8 mouse cellular contexts compared by ENCODE assay signal in genomic region chr7:122015734-122016133, GRCm38 (mm10). TPM values are rescaled to one million over a fixed set of nuclear protein-coding genes. Genes with fewer than 3 reads are reported as not detected.
DNase-seq lines count a peak whose midpoint lies in the region; ATAC-seq and TF ChIP-seq lines count a peak whose summit lies in the region.

No protein-coding gene starts in this region.

- TF ChIP-seq CTCF in left cerebral cortex, adult 2 months (IDR thresholded peaks at IDR 0.05): no peak

- ATAC-seq in midbrain, embryonic 11.5 days (ENCODE audit: low FRiP score): peak; percentile 16; the same call in 1 of the 2 replicates
- no peak for ATAC-seq in midbrain, embryonic 15.5 days (replicated peaks)
- no peak for ATAC-seq in heart, embryonic 11.5 days (replicated peaks; ENCODE audit: insufficient number of reproducible peaks, low FRiP score, low TSS enrichment)
- no peak for ATAC-seq in midbrain, embryonic 12.5 days (ENCODE audit: low FRiP score, low read depth)

- H3K4me1 ChIP-seq in midbrain, embryonic 11.5 days (ENCODE audit: control insufficient read depth, insufficient read depth, low read length): peaks cover 21% of the 10 kb centered on the region
- peaks cover 48% of the 10 kb centered on the region for H3K4me1 ChIP-seq in midbrain, embryonic 15.5 days
- peaks cover 39% of the 10 kb centered on the region for H3K4me1 ChIP-seq in heart, embryonic 11.5 days (ENCODE audit: control insufficient read depth, insufficient read depth, low read length)
- H3K4me1 ChIP-seq in midbrain, embryonic 12.5 days: peaks cover 45% of the 10 kb centered on the region

- no peaks in the 10 kb centered on the region for H3K9me3 ChIP-seq in midbrain, embryonic 11.5 days (ENCODE audit: control insufficient read depth, low read length)
- H3K9me3 ChIP-seq in midbrain, embryonic 15.5 days: no peaks in the 10 kb centered on the region
- H3K9me3 ChIP-seq in heart, embryonic 11.5 days (replicated peaks; ENCODE audit: control insufficient read depth, low read length): no peaks in the 10 kb centered on the region
- no peaks in the 10 kb centered on the region for H3K9me3 ChIP-seq in midbrain, embryonic 12.5 days

- no peak overlapping the region; the same call in 1 of the 2 replicates for H3K9ac ChIP-seq in midbrain, embryonic 11.5 days (ENCODE audit: low read length)
- no peak overlapping the region for H3K9ac ChIP-seq in midbrain, embryonic 15.5 days
- H3K9ac ChIP-seq in heart, embryonic 11.5 days (ENCODE audit: low read depth, low read length): peak overlapping the region; percentile 29; the same call in 1 of the 2 replicates
- peak overlapping the region; percentile 37; the same call in 1 of the 2 replicates for H3K9ac ChIP-seq in midbrain, embryonic 12.5 days (replicated peaks)

- peak overlapping the region; percentile 57 for H3K27ac ChIP-seq in midbrain, embryonic 11.5 days (ENCODE audit: low read depth, low read length)
- no peak overlapping the region for H3K27ac ChIP-seq in midbrain, embryonic 15.5 days
- peak overlapping the region; percentile 70 for H3K27ac ChIP-seq in heart, embryonic 11.5 days (ENCODE audit: low read depth, low read length)
- peak overlapping the region; percentile 58 for H3K27ac ChIP-seq in midbrain, embryonic 12.5 days (replicated peaks)
- no peak overlapping the region for H3K27ac ChIP-seq in left cerebral cortex, adult 2 months

- WGBS in midbrain, embryonic 11.5 days: 65% methylated on average over 10 of the region's 10 CpGs
- 70% methylated on average over 10 of the region's 10 CpGs for WGBS in midbrain, embryonic 15.5 days
- WGBS in heart, embryonic 11.5 days (ENCODE audit: insufficient replicate concordance): 45% methylated on average over 10 of the region's 10 CpGs
- 63% methylated on average over 10 of the region's 10 CpGs for WGBS in midbrain, embryonic 12.5 days

- intact Hi-C loops in left cerebral cortex, postnatal 25 days (cut with DNase I): no loop called here
- intact Hi-C loops in left cerebral cortex, adult 2 months (cut with DNase I): no loop called here

- H3K4me2 ChIP-seq in midbrain, embryonic 11.5 days: no peak overlapping the region
- H3K4me2 ChIP-seq in midbrain, embryonic 15.5 days: no peak overlapping the region
- H3K4me2 ChIP-seq in heart, embryonic 11.5 days: peak overlapping the region; percentile 53
- H3K4me2 ChIP-seq in midbrain, embryonic 12.5 days (replicated peaks): peak overlapping the region; percentile 23

- no peak overlapping the region for H3K4me3 ChIP-seq in midbrain, embryonic 11.5 days (ENCODE audit: low read depth, low read length)
- H3K4me3 ChIP-seq in midbrain, embryonic 15.5 days: no peak overlapping the region
- H3K4me3 ChIP-seq in heart, embryonic 11.5 days (ENCODE audit: low read depth, low read length): no peak overlapping the region
- no peak overlapping the region for H3K4me3 ChIP-seq in midbrain, embryonic 12.5 days
- no peak overlapping the region for H3K4me3 ChIP-seq in left cerebral cortex, adult 2 months

- peaks cover 3% of the 10 kb centered on the region; the same call in 1 of the 2 replicates for H3K36me3 ChIP-seq in midbrain, embryonic 11.5 days (ENCODE audit: control insufficient read depth, insufficient read depth, low read length)
- peaks cover 16% of the 10 kb centered on the region for H3K36me3 ChIP-seq in midbrain, embryonic 15.5 days (replicated peaks)
- peaks cover 9% of the 10 kb centered on the region for H3K36me3 ChIP-seq in heart, embryonic 11.5 days (ENCODE audit: control insufficient read depth, insufficient read depth, low read length)
- H3K36me3 ChIP-seq in midbrain, embryonic 12.5 days: peaks cover 15% of the 10 kb centered on the region

- no peaks in the 10 kb centered on the region for H3K27me3 ChIP-seq in midbrain, embryonic 11.5 days (ENCODE audit: control insufficient read depth, insufficient read depth, low read length)
- H3K27me3 ChIP-seq in midbrain, embryonic 15.5 days (replicated peaks): no peaks in the 10 kb centered on the region
- H3K27me3 ChIP-seq in heart, embryonic 11.5 days (ENCODE audit: control insufficient read depth, insufficient read depth, low read length): no peaks in the 10 kb centered on the region
- H3K27me3 ChIP-seq in midbrain, embryonic 12.5 days: no peaks in the 10 kb centered on the region

- no peak for DNase-seq in midbrain, embryonic 11.5 days (ENCODE audit: low spot score, missing footprints)
- peak; percentile 81 for DNase-seq in kidney, adult 9 months
- DNase-seq in left cerebral cortex, adult 8-10 months (ENCODE audit: low spot score in 2 of 2): no peak
- DNase-seq in left cerebral cortex, postnatal 25 days (ENCODE audit: low spot score in 2 of 2): no peak
- no peak for DNase-seq in left cerebral cortex, adult 2 months (ENCODE audit: extremely low spot score in 1 of 2, low spot score in 2 of 2)

RNA-seq across cellular contexts. Expression of gene Gga2, which starts 5.3 kb away (rescaled TPM):
- polyA plus RNA-seq in midbrain, embryonic 11.5 days (2014; fragmentation: Nextera tagmentation; extraction: Ambion mirVana): 54.1 and 55.7 TPM in 2 replicates
- polyA plus RNA-seq in midbrain, embryonic 15.5 days (2015; fragmentation: Nextera tagmentation; extraction: Ambion mirVana): 59.0 and 63.7 TPM in 2 replicates
- 40.6 and 68.0 TPM in 2 replicates for polyA plus RNA-seq in heart, embryonic 11.5 days (2014; fragmentation: Nextera tagmentation; extraction: Ambion mirVana)
- polyA plus RNA-seq in midbrain, embryonic 12.5 days (2016; fragmentation: Nextera tagmentation; extraction: Ambion mirVana): 74.8 and 76.5 TPM in 2 replicates
- 10 to 100 TPM; 30.4 to 37.7 (median 35.3) TPM for total RNA-seq in left cerebral cortex, adult 8-10 months (2022)
- 10 to 100 TPM; 27.7 to 33.5 TPM for total RNA-seq in left cerebral cortex, postnatal 25 days (2021)
- total RNA-seq in left cerebral cortex, adult 2 months (2021): 10 to 100 TPM; 31.2 to 34.6 TPM

RNA-seq across cellular contexts. Expression of gene Cog7, which starts 34.2 kb away (rescaled TPM):
- 14.5 and 19.1 TPM in 2 replicates for polyA plus RNA-seq in midbrain, embryonic 11.5 days (2014; fragmentation: Nextera tagmentation; extraction: Ambion mirVana)
- 27.1 and 27.5 TPM in 2 replicates for polyA plus RNA-seq in midbrain, embryonic 15.5 days (2015; fragmentation: Nextera tagmentation; extraction: Ambion mirVana)
- 17.4 and 18.6 TPM in 2 replicates for polyA plus RNA-seq in heart, embryonic 11.5 days (2014; fragmentation: Nextera tagmentation; extraction: Ambion mirVana)
- 20.7 and 21.9 TPM in 2 replicates for polyA plus RNA-seq in midbrain, embryonic 12.5 days (2016; fragmentation: Nextera tagmentation; extraction: Ambion mirVana)
- total RNA-seq in left cerebral cortex, adult 8-10 months (2022): 10 to 100 TPM; 45.4 to 51.0 (median 48.1) TPM
- 10 to 100 TPM; 39.4 to 40.9 TPM for total RNA-seq in left cerebral cortex, postnatal 25 days (2021)
- total RNA-seq in left cerebral cortex, adult 2 months (2021): 10 to 100 TPM; 45.5 to 45.8 TPM

RNA-seq across cellular contexts. Expression of gene Ubfd1, which starts 51.2 kb away (rescaled TPM):
- 94.1 and 94.6 TPM in 2 replicates for polyA plus RNA-seq in midbrain, embryonic 11.5 days (2014; fragmentation: Nextera tagmentation; extraction: Ambion mirVana)
- polyA plus RNA-seq in midbrain, embryonic 15.5 days (2015; fragmentation: Nextera tagmentation; extraction: Ambion mirVana): 81.4 and 85.3 TPM in 2 replicates
- 67.4 and 71.0 TPM in 2 replicates for polyA plus RNA-seq in heart, embryonic 11.5 days (2014; fragmentation: Nextera tagmentation; extraction: Ambion mirVana)
- polyA plus RNA-seq in midbrain, embryonic 12.5 days (2016; fragmentation: Nextera tagmentation; extraction: Ambion mirVana): 88.6 and 95.0 TPM in 2 replicates
- 10 to 100 TPM; 50.2 to 58.3 (median 51.9) TPM for total RNA-seq in left cerebral cortex, adult 8-10 months (2022)
- 10 to 100 TPM; 66.1 to 67.8 TPM for total RNA-seq in left cerebral cortex, postnatal 25 days (2021)
- total RNA-seq in left cerebral cortex, adult 2 months (2021): 10 to 100 TPM; 59.2 to 60.4 TPM

RNA-seq across cellular contexts. Expression of gene Ears2, which starts 51.3 kb away (rescaled TPM):
- polyA plus RNA-seq in midbrain, embryonic 11.5 days (2014; fragmentation: Nextera tagmentation; extraction: Ambion mirVana): 13.4 and 16.3 TPM in 2 replicates
- polyA plus RNA-seq in midbrain, embryonic 15.5 days (2015; fragmentation: Nextera tagmentation; extraction: Ambion mirVana): 9.2 and 10.7 TPM in 2 replicates
- polyA plus RNA-seq in heart, embryonic 11.5 days (2014; fragmentation: Nextera tagmentation; extraction: Ambion mirVana): 21.4 and 24.6 TPM in 2 replicates
- polyA plus RNA-seq in midbrain, embryonic 12.5 days (2016; fragmentation: Nextera tagmentation; extraction: Ambion mirVana): 15.2 and 15.7 TPM in 2 replicates
- 1 to 10 TPM; 7.1 to 8.4 (median 7.9) TPM for total RNA-seq in left cerebral cortex, adult 8-10 months (2022)
- 1 to 10 TPM; 8.3 to 9.0 TPM for total RNA-seq in left cerebral cortex, postnatal 25 days (2021)
- total RNA-seq in left cerebral cortex, adult 2 months (2021): 1 to 10 TPM; 7.5 to 8.2 TPM

Comparison
In these comparisons a context has a peak if more than half of its experiments do, and no peak if none do; other contexts are left out.
1. H3K27ac ChIP-seq: peak in midbrain, embryonic 11.5 days (single experiment), heart, embryonic 11.5 days (single experiment) and midbrain, embryonic 12.5 days (single experiment); none in midbrain, embryonic 15.5 days (single experiment) and left cerebral cortex, adult 2 months (single experiment).
2. H3K4me2 ChIP-seq: peak in heart, embryonic 11.5 days (single experiment) and midbrain, embryonic 12.5 days (single experiment); none in midbrain, embryonic 11.5 days (single experiment) and midbrain, embryonic 15.5 days (single experiment).
3. H3K9ac ChIP-seq: peak in heart, embryonic 11.5 days (single experiment) and midbrain, embryonic 12.5 days (single experiment); none in midbrain, embryonic 11.5 days (single experiment) and midbrain, embryonic 15.5 days (single experiment).